Mouse (Mus musculus): ENCODE data around the gene Fbxo34.

- TF ChIP-seq CTCF (IDR thresholded peaks at IDR 0.05; ENCODE audit: low read depth, low read length) (no peak), GATA1 (IDR thresholded peaks at IDR 0.05; ENCODE audit: borderline replicate concordance, low read length) (no peak), GATA2 (IDR thresholded peaks at IDR 0.05; ENCODE audit: borderline replicate concordance, low read depth, low read length) (no peak), POLR2AphosphoS5 (IDR thresholded peaks at IDR 0.05; ENCODE audit: insufficient replicate concordance, low read depth, low read length) (no peak)
Observed at GRCm38 (mm10) chr14:47444907-47445306, 5.3 kb upstream of the Fbxo34 start.
